In genomic region chr10:6114883-6115622, GRCm38 (mm10) we compare ENCODE assay signal across 7 mouse cellular contexts.
DNase-seq lines count a peak whose midpoint lies in the region; ATAC-seq and TF ChIP-seq lines count a peak whose summit lies in the region.

No protein-coding gene starts in this region.

- H3K36me3 ChIP-seq in heart, postnatal 0 days (replicated peaks; ENCODE audit: control insufficient read depth, insufficient read depth, low read length): no peaks in the 10 kb centered on the region

- no peak overlapping the region for H3K4me2 ChIP-seq in heart, postnatal 0 days (ENCODE audit: low read depth, low read length)

- H3K27me3 ChIP-seq in heart, postnatal 0 days (ENCODE audit: control insufficient read depth, insufficient read depth, low read length): no peaks in the 10 kb centered on the region

- no peaks in the 10 kb centered on the region; the same call in 1 of the 2 replicates for H3K4me1 ChIP-seq in heart, postnatal 0 days (ENCODE audit: control insufficient read depth, insufficient read depth)

- no peak for TF ChIP-seq EP300 in heart, postnatal 0 days (IDR thresholded peaks at IDR 0.05; ENCODE audit: low read depth)

- H3K9ac ChIP-seq in heart, postnatal 0 days (replicated peaks; ENCODE audit: low read depth, low read length): no peak overlapping the region

- no peak for TF ChIP-seq CTCF in heart, postnatal 0 days (IDR thresholded peaks at IDR 0.05; ENCODE audit: low read depth)

- DNase-seq in heart, postnatal 0 days (ENCODE audit: low spot score): peak; percentile 23
- no peak for DNase-seq in heart, adult 9 months (ENCODE audit: low spot score in 2 of 2)
- DNase-seq in right cerebral cortex, adult 18-20 months: peak; percentile 18
- no peak for DNase-seq in right cerebral cortex, postnatal 36 days (ENCODE audit: low spot score in 2 of 2)
- DNase-seq in layer of hippocampus, adult 9-10 months (ENCODE audit: low spot score): peak; percentile 4
- DNase-seq in urinary bladder, postnatal 10 days (ENCODE audit: low spot score): no peak

- WGBS in heart, postnatal 0 days: 58% methylated on average over 7 of the region's 7 CpGs

- H3K9me3 ChIP-seq in heart, postnatal 0 days (replicated peaks; ENCODE audit: control insufficient read depth, low read length): no peaks in the 10 kb centered on the region

- no peak overlapping the region for H3K27ac ChIP-seq in heart, postnatal 0 days (ENCODE audit: low read depth)

- ATAC-seq in heart, postnatal 0 days (ENCODE audit: insufficient read depth, low read depth): no peak
- no peak for ATAC-seq in erythroblast, adult 5-6 weeks (replicated peaks; ENCODE audit: low FRiP score, poor library complexity, severe bottlenecking)

- no peak overlapping the region for H3K4me3 ChIP-seq in heart, postnatal 0 days (ENCODE audit: low read depth, low read length)

Comparison
In these comparisons a context has a peak if more than half of its experiments do, and no peak if none do; other contexts are left out.
1. DNase-seq: peak in heart, postnatal 0 days (single experiment), right cerebral cortex, adult 18-20 months (single experiment) and layer of hippocampus, adult 9-10 months (single experiment); none in heart, adult 9 months (0 of 2), right cerebral cortex, postnatal 36 days (0 of 2) and urinary bladder, postnatal 10 days (single experiment).